Mouse (Mus musculus) thymus, adult 18-20 months (tissue): Measurements from ENCODE around the gene Mrps21.
"Not testable (repeated sequence)": the region's sequence is repeated elsewhere in the genome, so short reads cannot be mapped to it uniquely, and the experiment has no call there.

Experiments used
- DNase-seq, 2 experiments: peaks; one replicate each; pipeline ENCODE4 v3.0.0; 2022; ENCODE audit warnings: mixed read lengths in 2 of 2

The Mrps21 gene

GRCm38 (mm10) chr3:95891211-95892065 lies 20.1 kb upstream of the Mrps21 start, which contains the start of gene BC028528:
Gene BC028528, minus strand, starts transcription at chr3:95892005.
- no peak for DNase-seq

GRCm38 (mm10) chr3:95889664-95890063 lies 18.3 kb upstream of the Mrps21 start:
- DNase-seq = no peak

- DNase-seq = no peak
Observed at GRCm38 (mm10) chr3:95887596-95887995, 16.3 kb upstream of the Mrps21 start.

GRCm38 (mm10) chr3:95884400-95884799 lies 13.1 kb upstream of the Mrps21 start:
- DNase-seq = no peak

- peak; percentile 44 to 61 for DNase-seq
Observed at GRCm38 (mm10) chr3:95882816-95883425, 11.6 kb upstream of the Mrps21 start.

- peak; percentile 87 to 91 for DNase-seq
Observed at GRCm38 (mm10) chr3:95881979-95882815, 10.9 kb upstream of the Mrps21 start, which contains the start of gene Ciart. Gene Ciart, minus strand, starts transcription at chr3:95882251.

GRCm38 (mm10) chr3:95879063-95879462 lies 7.7 kb upstream of the Mrps21 start:
- no peak for DNase-seq

GRCm38 (mm10) chr3:95872048-95872447 lies 729 bp upstream of the Mrps21 start:
- no peak for DNase-seq

- DNase-seq = no peak
Observed at GRCm38 (mm10) chr3:95870976-95871375, 343 bp downstream of the Mrps21 start.

- DNase-seq = no peak
Observed at GRCm38 (mm10) chr3:95867408-95867807, 3.9 kb downstream of the Mrps21 start.

GRCm38 (mm10) chr3:95866071-95866470 lies 5.2 kb downstream of the Mrps21 start:
- no peak for DNase-seq

- no peak for DNase-seq
Observed at GRCm38 (mm10) chr3:95865571-95865970, 5.7 kb downstream of the Mrps21 start.

- no peak for DNase-seq
Observed at GRCm38 (mm10) chr3:95865050-95865449, 6.3 kb downstream of the Mrps21 start.

- no peak for DNase-seq
Observed at GRCm38 (mm10) chr3:95863578-95863977, 7.7 kb downstream of the Mrps21 start.

- peak; percentile 11 to 57 for DNase-seq
Observed at GRCm38 (mm10) chr3:95861796-95862195, 9.5 kb downstream of the Mrps21 start.

- DNase-seq = no peak
Observed at GRCm38 (mm10) chr3:95861216-95861615, 10.1 kb downstream of the Mrps21 start.

- DNase-seq = no peak
Observed at GRCm38 (mm10) chr3:95860323-95860722, 11.0 kb downstream of the Mrps21 start.

- DNase-seq = not testable (repeated sequence)
Observed at GRCm38 (mm10) chr3:95858278-95858677, 13.0 kb downstream of the Mrps21 start.

- not testable (repeated sequence) for DNase-seq
Observed at GRCm38 (mm10) chr3:95857050-95857449, 14.3 kb downstream of the Mrps21 start.

- no peak for DNase-seq
Observed at GRCm38 (mm10) chr3:95856115-95856514, 15.2 kb downstream of the Mrps21 start.

GRCm38 (mm10) chr3:95855502-95856089 lies 15.7 kb downstream of the Mrps21 start, which contains the start of gene Prpf3:
Gene Prpf3, minus strand, starts transcription at chr3:95855885.
- peak; percentile 87 to 88 for DNase-seq

- DNase-seq = no peak
Observed at GRCm38 (mm10) chr3:95851317-95851716, 20.0 kb downstream of the Mrps21 start.

- no peak for DNase-seq
Observed at GRCm38 (mm10) chr3:95850611-95851010, 20.7 kb downstream of the Mrps21 start.
